Mouse (Mus musculus): Measurements from ENCODE around the gene Cdc42se2. TPM values are rescaled to one million over a fixed set of nuclear protein-coding genes. Genes with fewer than 3 reads are reported as not detected.

The Cdc42se2 gene
- polyA plus RNA-seq, 1 experiment from 2014 or later = 88.6 TPM

DNA sequence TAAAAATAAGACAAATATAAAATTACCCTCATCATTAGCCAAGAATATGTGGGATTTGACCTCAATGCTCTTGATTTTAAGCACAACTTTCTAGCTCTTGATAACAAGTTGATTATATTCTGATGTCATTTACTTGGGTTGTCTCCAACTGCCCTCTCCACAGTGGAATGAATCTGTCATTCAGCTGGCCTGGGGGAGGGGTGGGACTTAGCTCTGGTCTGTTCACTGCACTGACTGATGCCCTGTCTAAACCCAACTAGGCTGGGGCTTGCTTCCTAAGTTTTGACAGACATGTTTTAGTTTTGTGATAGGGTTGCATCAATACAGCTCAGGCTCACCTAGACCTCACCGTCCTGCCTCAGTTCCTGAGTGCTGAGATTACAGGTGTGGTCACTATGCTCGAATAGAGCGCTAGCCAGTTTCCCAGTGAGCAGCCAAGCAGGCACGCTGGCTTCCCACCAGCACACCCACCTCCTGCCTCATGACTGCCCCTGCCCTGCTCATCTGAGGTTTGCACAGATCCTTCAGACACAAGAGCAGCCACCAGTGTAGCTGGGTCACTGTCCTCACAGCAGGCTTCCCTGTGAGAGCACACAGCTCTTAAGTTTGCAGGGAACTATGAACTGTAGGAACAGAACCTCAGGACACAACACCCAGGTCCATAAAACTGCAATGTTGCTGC lies 63.0 kb downstream of the Cdc42se2 start:
- Histone ChIP-seq H3K36me3 (ENCODE audit: control insufficient read depth, insufficient read depth, low read length) (peaks cover 15% of the 10 kb centered on the region; the same call in 1 of the 2 replicates), H3K9ac (replicated peaks; ENCODE audit: low read depth, low read length) (no peak overlapping the region)
- WGBS = 81% methylated on average over 4 of the region's 4 CpGs

GRCm38 (mm10) chr11:54722057-54722456 lies 65.4 kb downstream of the Cdc42se2 start:
- no peak for ATAC-seq (ENCODE audit: insufficient number of reproducible peaks, insufficient read depth, low FRiP score, low read depth)
- Histone ChIP-seq H3K9ac (replicated peaks; ENCODE audit: low read depth, low read length) (no peak overlapping the region), H3K4me1 (ENCODE audit: control insufficient read depth, insufficient read depth, low read length) (no peaks in the 10 kb centered on the region), H3K4me3 (ENCODE audit: low read depth, low read length) (no peak overlapping the region), H3K27ac (ENCODE audit: low read length) (no peak overlapping the region), H3K36me3 (ENCODE audit: control insufficient read depth, insufficient read depth, low read length) (peaks cover 21% of the 10 kb centered on the region; the same call in 1 of the 2 replicates), H3K9me3 (ENCODE audit: control insufficient read depth, low read depth, low read length) (no peaks in the 10 kb centered on the region), H3K27me3 (ENCODE audit: control insufficient read depth, insufficient read depth, low read length) (no peaks in the 10 kb centered on the region), H3K4me2 (replicated peaks; ENCODE audit: low read depth, low read length) (no peak overlapping the region)
- 84% methylated on average over 6 of the region's 6 CpGs for WGBS

More for the DNA sequence above, 63.0 kb downstream of the Cdc42se2 start:
- Histone ChIP-seq H3K4me2 (replicated peaks; ENCODE audit: low read depth, low read length) (no peak overlapping the region), H3K4me1 (ENCODE audit: control insufficient read depth, insufficient read depth, low read length) (no peaks in the 10 kb centered on the region), H3K27me3 (ENCODE audit: control insufficient read depth, insufficient read depth, low read length) (no peaks in the 10 kb centered on the region), H3K27ac (ENCODE audit: low read length) (no peak overlapping the region), H3K4me3 (ENCODE audit: low read depth, low read length) (no peak overlapping the region), H3K9me3 (ENCODE audit: control insufficient read depth, low read depth, low read length) (no peaks in the 10 kb centered on the region)
- no peak for ATAC-seq (ENCODE audit: insufficient number of reproducible peaks, insufficient read depth, low FRiP score, low read depth)

DNA sequence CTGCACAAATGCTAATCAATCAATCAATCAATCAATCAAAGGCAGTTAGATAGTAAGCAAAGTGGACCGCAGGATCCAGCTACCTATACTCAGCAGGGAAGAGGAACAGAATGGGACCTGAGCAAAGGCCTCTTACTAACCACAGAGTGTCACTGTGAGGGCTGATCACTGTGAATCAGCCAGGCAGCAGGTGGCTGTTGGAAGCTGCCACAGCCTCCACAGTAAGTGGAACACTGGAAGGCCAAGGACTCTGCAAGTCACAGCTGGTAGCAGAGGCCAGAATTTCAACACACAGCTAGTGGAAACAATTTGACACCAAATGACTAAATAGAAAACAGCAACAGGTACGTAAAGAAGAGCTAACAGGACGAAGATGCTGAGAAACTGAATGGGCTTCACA lies 68.9 kb downstream of the Cdc42se2 start:
- no peak for ATAC-seq (ENCODE audit: insufficient number of reproducible peaks, insufficient read depth, low FRiP score, low read depth)
- 84% methylated on average over 3 of the region's 3 CpGs for WGBS
- Histone ChIP-seq H3K4me2 (replicated peaks; ENCODE audit: low read depth, low read length) (no peak overlapping the region), H3K36me3 (ENCODE audit: control insufficient read depth, insufficient read depth, low read length) (peaks cover 30% of the 10 kb centered on the region; the same call in 1 of the 2 replicates), H3K9ac (replicated peaks; ENCODE audit: low read depth, low read length) (no peak overlapping the region), H3K27me3 (ENCODE audit: control insufficient read depth, insufficient read depth, low read length) (no peaks in the 10 kb centered on the region), H3K27ac (ENCODE audit: low read length) (no peak overlapping the region), H3K4me1 (ENCODE audit: control insufficient read depth, insufficient read depth, low read length) (no peaks in the 10 kb centered on the region), H3K4me3 (ENCODE audit: low read depth, low read length) (no peak overlapping the region), H3K9me3 (ENCODE audit: control insufficient read depth, low read depth, low read length) (no peaks in the 10 kb centered on the region)

GRCm38 (mm10) chr11:54717893-54718292 lies 69.6 kb downstream of the Cdc42se2 start:
- no peak overlapping the region for H3K4me2 ChIP-seq (replicated peaks; ENCODE audit: low read depth, low read length)
- no peaks in the 10 kb centered on the region for H3K4me1 ChIP-seq (ENCODE audit: control insufficient read depth, insufficient read depth, low read length)
- no peaks in the 10 kb centered on the region for H3K27me3 ChIP-seq (ENCODE audit: control insufficient read depth, insufficient read depth, low read length)
- ATAC-seq (ENCODE audit: insufficient number of reproducible peaks, insufficient read depth, low FRiP score, low read depth) = no peak
- no peak overlapping the region for H3K9ac ChIP-seq (replicated peaks; ENCODE audit: low read depth, low read length)
- no peaks in the 10 kb centered on the region for H3K9me3 ChIP-seq (ENCODE audit: control insufficient read depth, low read depth, low read length)
- H3K27ac ChIP-seq (ENCODE audit: low read length) = no peak overlapping the region
- no peak overlapping the region for H3K4me3 ChIP-seq (ENCODE audit: low read depth, low read length)
- peaks cover 25% of the 10 kb centered on the region; the same call in 1 of the 2 replicates for H3K36me3 ChIP-seq (ENCODE audit: control insufficient read depth, insufficient read depth, low read length)
- WGBS = 80% methylated on average over 3 of the region's 3 CpGs

GRCm38 (mm10) chr11:54712849-54713248 lies 74.6 kb downstream of the Cdc42se2 start:
- Histone ChIP-seq H3K9me3 (ENCODE audit: control insufficient read depth, low read depth, low read length) (no peaks in the 10 kb centered on the region), H3K27me3 (ENCODE audit: control insufficient read depth, insufficient read depth, low read length) (no peaks in the 10 kb centered on the region), H3K4me3 (ENCODE audit: low read depth, low read length) (no peak overlapping the region), H3K9ac (replicated peaks; ENCODE audit: low read depth, low read length) (no peak overlapping the region), H3K27ac (ENCODE audit: low read length) (no peak overlapping the region), H3K36me3 (ENCODE audit: control insufficient read depth, insufficient read depth, low read length) (peaks cover 9% of the 10 kb centered on the region; the same call in 1 of the 2 replicates), H3K4me1 (ENCODE audit: control insufficient read depth, insufficient read depth, low read length) (no peaks in the 10 kb centered on the region), H3K4me2 (replicated peaks; ENCODE audit: low read depth, low read length) (no peak overlapping the region)
- no peak for ATAC-seq (ENCODE audit: insufficient number of reproducible peaks, insufficient read depth, low FRiP score, low read depth)
- WGBS = 69% methylated on average over 2 of the region's 2 CpGs

DNA sequence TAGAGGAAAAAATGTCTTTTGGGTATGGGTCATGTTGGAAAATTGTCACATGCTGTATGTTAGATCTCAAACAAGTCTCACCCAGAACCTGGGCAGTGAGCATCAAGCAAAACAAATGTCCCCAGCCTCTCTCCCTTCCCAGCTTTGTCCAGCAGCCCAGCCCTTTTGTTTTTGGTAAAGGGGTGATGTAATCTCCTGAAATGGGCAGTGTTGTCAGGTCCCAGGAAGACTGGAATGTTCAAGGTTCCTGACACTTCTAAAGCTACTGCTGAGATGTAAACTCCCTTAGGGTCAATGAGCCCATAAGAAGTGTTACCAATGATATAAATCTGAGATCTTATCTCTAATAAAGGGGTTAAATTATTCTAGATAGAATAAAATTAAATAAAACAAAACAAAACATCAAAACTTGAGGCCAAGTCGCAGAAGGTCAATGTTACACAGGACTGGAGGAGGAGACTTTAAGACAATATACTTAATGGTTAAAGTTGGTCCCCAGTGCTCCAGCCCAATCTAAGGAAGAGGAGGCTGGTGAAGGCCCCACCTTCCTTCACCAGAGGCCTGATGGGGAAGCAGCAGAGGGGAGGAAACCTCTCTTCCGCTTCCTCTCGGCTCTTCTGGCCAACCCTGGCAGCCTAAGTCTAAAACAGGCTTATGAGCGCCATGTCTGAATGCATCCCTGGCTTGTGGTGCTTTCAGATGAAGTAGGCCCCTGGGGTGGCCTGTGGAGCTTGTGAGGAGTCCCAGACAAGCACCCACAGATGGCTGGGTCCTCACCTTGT lies 76.8 kb downstream of the Cdc42se2 start:
- Histone ChIP-seq H3K36me3 (ENCODE audit: control insufficient read depth, insufficient read depth, low read length) (peaks cover 2% of the 10 kb centered on the region; the same call in 1 of the 2 replicates), H3K9me3 (ENCODE audit: control insufficient read depth, low read depth, low read length) (no peaks in the 10 kb centered on the region), H3K27me3 (ENCODE audit: control insufficient read depth, insufficient read depth, low read length) (no peaks in the 10 kb centered on the region), H3K9ac (replicated peaks; ENCODE audit: low read depth, low read length) (no peak overlapping the region), H3K27ac (ENCODE audit: low read length) (no peak overlapping the region), H3K4me1 (ENCODE audit: control insufficient read depth, insufficient read depth, low read length) (no peaks in the 10 kb centered on the region), H3K4me3 (ENCODE audit: low read depth, low read length) (no peak overlapping the region), H3K4me2 (replicated peaks; ENCODE audit: low read depth, low read length) (no peak overlapping the region)
- no peak for ATAC-seq (ENCODE audit: insufficient number of reproducible peaks, insufficient read depth, low FRiP score, low read depth)
- 71% methylated on average over 4 of the region's 4 CpGs for WGBS

- no peak overlapping the region for H3K4me3 ChIP-seq (ENCODE audit: low read depth, low read length)
- H3K4me1 ChIP-seq (ENCODE audit: control insufficient read depth, insufficient read depth, low read length) = no peaks in the 10 kb centered on the region
- H3K4me2 ChIP-seq (replicated peaks; ENCODE audit: low read depth, low read length) = no peak overlapping the region
- WGBS = 49% methylated on average over 2 of the region's 2 CpGs
- H3K36me3 ChIP-seq (ENCODE audit: control insufficient read depth, insufficient read depth, low read length) = no peaks in the 10 kb centered on the region; the same call in 1 of the 2 replicates
- H3K27ac ChIP-seq (ENCODE audit: low read length) = no peak overlapping the region
- H3K9ac ChIP-seq (replicated peaks; ENCODE audit: low read depth, low read length) = no peak overlapping the region
- no peaks in the 10 kb centered on the region for H3K9me3 ChIP-seq (ENCODE audit: control insufficient read depth, low read depth, low read length)
- ATAC-seq (ENCODE audit: insufficient number of reproducible peaks, insufficient read depth, low FRiP score, low read depth) = no peak
- no peaks in the 10 kb centered on the region for H3K27me3 ChIP-seq (ENCODE audit: control insufficient read depth, insufficient read depth, low read length)
These were observed 77.8 kb downstream of the Cdc42se2 start for GRCm38 (mm10) chr11:54709645-54710044.

DNA sequence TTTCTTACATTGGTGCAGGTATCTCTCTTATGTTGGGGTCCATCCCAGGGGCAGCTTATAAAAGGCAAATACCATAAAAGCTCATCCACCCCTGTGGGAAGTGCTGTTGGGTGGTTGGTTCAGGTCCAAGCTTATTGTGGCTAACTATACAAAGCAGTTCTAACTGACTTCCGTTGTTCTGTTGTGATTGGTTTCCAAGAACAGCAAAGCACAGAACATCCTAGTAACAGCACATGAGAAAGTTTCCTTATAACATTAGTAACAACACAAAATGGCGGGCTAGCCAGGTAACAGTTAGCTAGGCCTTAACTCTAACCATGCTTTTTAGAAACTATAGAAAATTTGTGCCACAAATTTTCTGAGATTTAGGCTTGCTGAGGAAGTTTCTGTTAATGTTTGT lies 79.3 kb downstream of the Cdc42se2 start:
- WGBS = 94% methylated on average over 2 of the region's 2 CpGs
- H3K9ac ChIP-seq (replicated peaks; ENCODE audit: low read depth, low read length) = no peak overlapping the region
- H3K27ac ChIP-seq (ENCODE audit: low read length) = no peak overlapping the region
- H3K4me1 ChIP-seq (ENCODE audit: control insufficient read depth, insufficient read depth, low read length) = no peaks in the 10 kb centered on the region
- no peak overlapping the region for H3K4me3 ChIP-seq (ENCODE audit: low read depth, low read length)
- no peaks in the 10 kb centered on the region for H3K27me3 ChIP-seq (ENCODE audit: control insufficient read depth, insufficient read depth, low read length)
- H3K9me3 ChIP-seq (ENCODE audit: control insufficient read depth, low read depth, low read length) = no peaks in the 10 kb centered on the region
- no peak overlapping the region for H3K4me2 ChIP-seq (replicated peaks; ENCODE audit: low read depth, low read length)
- ATAC-seq (ENCODE audit: insufficient number of reproducible peaks, insufficient read depth, low FRiP score, low read depth) = no peak
- no peaks in the 10 kb centered on the region; the same call in 1 of the 2 replicates for H3K36me3 ChIP-seq (ENCODE audit: control insufficient read depth, insufficient read depth, low read length)
